Mouse (Mus musculus) forebrain, embryonic 11.5 days (tissue): ENCODE data around the gene Hoxb3. TPM values are rescaled to one million over a fixed set of nuclear protein-coding genes. Genes with fewer than 3 reads are reported as not detected.

ENCODE experiments used
- ATAC-seq: fragments of 200-750 bp; cut with Nextera tagmentation; replicated peaks from 2 replicates; pipeline ENCODE4 v1.8.0; 2017; ENCODE audit warnings: moderate TSS enrichment; ENCODE audit not compliant: low FRiP score
- DNase-seq: peaks from one replicate; pipeline ENCODE4 v3.0.0-alpha.2; 2017; ENCODE audit warnings: low spot score
- H3K27ac ChIP-seq: fragments of 300-500 bp; sonication (generic); 2 replicates; pipeline ENCODE4 v1.5.1; 2014; ENCODE audit warnings: low read depth, low read length
- H3K27me3 ChIP-seq: fragments of 300-500 bp; sonication (generic); 2 replicates; pipeline ENCODE4 v1.6.1; 2014; ENCODE audit warnings: mild to moderate bottlenecking, low read length, mixed read lengths; ENCODE audit not compliant: control insufficient read depth, insufficient read depth
- H3K36me3 ChIP-seq: fragments of 300-500 bp; sonication (generic); 2 replicates; pipeline ENCODE4 v1.6.1; 2014; ENCODE audit warnings: mild to moderate bottlenecking, low read length, moderate library complexity, mixed read lengths; ENCODE audit not compliant: control insufficient read depth, insufficient read depth
- H3K4me1 ChIP-seq: fragments of 300-500 bp; sonication (generic); replicated peaks from 2 replicates; pipeline ENCODE4 v1.6.1; 2014; ENCODE audit warnings: low read length, mixed read lengths; ENCODE audit not compliant: control insufficient read depth, insufficient read depth
- H3K4me2 ChIP-seq: fragments of 300-500 bp; sonication (generic); 2 replicates; pipeline ENCODE4 v1.6.1; 2014; ENCODE audit warnings: low read depth, mild to moderate bottlenecking, low read length, moderate library complexity, mixed read lengths; ENCODE audit not compliant: severe bottlenecking
- H3K4me3 ChIP-seq: fragments of 300-500 bp; sonication (generic); 2 replicates; pipeline ENCODE4 v1.5.1; 2014; ENCODE audit warnings: low read depth, low read length
- H3K9ac ChIP-seq: fragments of 300-500 bp; sonication (generic); 2 replicates; pipeline ENCODE4 v1.6.1; 2014; ENCODE audit warnings: low read length
- H3K9me3 ChIP-seq: fragments of 300-500 bp; sonication (generic); 2 replicates; pipeline ENCODE4 v1.6.1; 2016; ENCODE audit warnings: low read length, mixed read lengths; ENCODE audit not compliant: control insufficient read depth
- WGBS: fragments of 180-500 bp; shearing (Covaris S2); extraction: QIAGEN DNeasy Blood & Tissue Kit; methylation state at CpG from one replicate; pipeline ENCODE4 v1.1.7; 2014; 5-methylcytosine and 5-hydroxymethylcytosine counted together
- polyA plus RNA-seq: library from polyadenylated mRNA; unstranded; fragments of >200 nt; fragmentation: Nextera tagmentation; extraction: Ambion mirVana; gene quantifications from 2 replicates; pipeline ENCODE4 v1.2.1, GENCODE M21; 2014

Gene Hoxb3
- polyA plus RNA-seq, 1 experiment from 2014 or later = not detected

DNA sequence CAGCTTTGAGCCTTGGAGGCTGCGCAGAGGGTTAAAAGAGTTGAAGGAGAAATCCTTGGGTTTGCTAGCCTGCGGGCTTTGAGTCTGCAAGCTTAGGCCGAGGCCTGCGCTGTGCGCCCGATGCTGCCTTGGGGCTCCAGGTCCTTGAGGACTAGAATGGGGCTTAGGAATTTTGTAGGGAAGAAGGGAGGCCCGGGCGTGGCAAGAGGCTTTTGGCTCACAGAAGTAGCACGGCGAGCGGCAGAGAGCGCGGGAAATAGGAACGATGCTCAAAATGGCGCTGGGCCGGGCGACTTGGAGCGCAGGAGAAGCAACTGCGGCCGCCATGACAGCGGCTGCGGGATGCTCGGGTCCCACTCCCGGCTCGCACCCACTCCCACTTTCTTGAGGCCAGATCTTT, 31.2 kb downstream of the Hoxb3 start:
- no peaks in the 10 kb centered on the region for H3K36me3 ChIP-seq
- under 1% methylated on average over 25 of the region's 25 CpGs for WGBS
- no peaks in the 10 kb centered on the region for H3K9me3 ChIP-seq
- H3K4me3 ChIP-seq = peak overlapping the region; percentile 11; the same call in 1 of the 2 replicates
- H3K9ac ChIP-seq = no peak overlapping the region; the same call in 1 of the 2 replicates
- peaks cover 7% of the 10 kb centered on the region; the same call in 1 of the 2 replicates for H3K4me1 ChIP-seq
- DNase-seq (peak; percentile 80), ATAC-seq (no peak)
- peak overlapping the region; percentile 44 for H3K4me2 ChIP-seq
- H3K27me3 ChIP-seq = peaks cover 88% of the 10 kb centered on the region
- H3K27ac ChIP-seq = no peak overlapping the region

DNA sequence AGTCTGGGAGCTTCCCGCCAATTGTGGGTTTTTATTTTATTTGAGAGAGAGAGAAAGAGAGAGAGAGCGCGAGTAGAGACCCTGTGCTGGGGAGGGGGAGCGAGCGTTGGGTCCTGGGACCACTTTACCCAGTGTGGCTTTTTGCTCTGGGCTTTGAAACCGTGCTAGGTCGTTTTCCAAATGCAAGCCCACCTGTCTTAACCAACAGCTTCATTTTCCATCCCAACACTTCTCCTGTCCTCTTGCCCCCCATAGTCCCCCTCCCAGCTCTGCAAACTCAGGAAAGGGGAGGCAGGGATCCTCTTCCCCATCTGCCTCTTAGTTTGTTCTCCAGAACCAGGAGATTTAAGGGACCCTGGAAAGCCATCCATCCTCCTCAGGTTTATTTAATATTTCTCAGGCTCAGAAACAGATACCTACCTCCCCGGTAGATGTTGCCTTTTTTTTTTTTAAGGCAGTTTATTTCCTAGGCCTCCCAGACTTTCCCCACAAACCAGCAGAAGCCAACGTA, 31.7 kb downstream of the Hoxb3 start:
- no peak overlapping the region for H3K27ac ChIP-seq
- H3K9ac ChIP-seq = no peak overlapping the region; the same call in 1 of the 2 replicates
- WGBS = 3% methylated on average over 9 of the region's 9 CpGs

DNA sequence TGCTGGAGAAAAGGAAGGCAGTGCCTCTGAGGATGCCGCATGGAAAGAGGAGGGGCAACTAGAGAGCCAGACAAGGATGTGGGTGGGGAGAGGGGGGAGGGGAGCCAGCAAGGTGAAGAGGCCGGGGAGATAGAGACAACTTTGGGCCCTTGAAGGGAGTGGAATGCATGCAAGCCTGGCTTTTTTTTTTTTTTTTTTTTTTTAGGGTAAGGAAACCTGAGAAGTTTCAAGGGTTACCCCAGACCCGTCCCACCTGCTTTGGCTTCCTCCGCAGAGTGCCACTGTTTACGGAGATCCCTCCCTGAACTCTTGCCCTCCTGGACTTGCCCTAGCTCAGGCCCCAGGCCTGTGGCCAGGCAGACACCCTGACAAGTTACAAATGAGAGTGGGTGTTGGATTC, 40.7 kb downstream of the Hoxb3 start:
- WGBS = 3% methylated on average over 5 of the region's 5 CpGs
- H3K4me3 ChIP-seq = no peak overlapping the region
- no peak for ATAC-seq
- DNase-seq = peak; percentile 45
- no peaks in the 10 kb centered on the region for H3K4me1 ChIP-seq
- H3K9ac ChIP-seq = no peak overlapping the region
- H3K9me3 ChIP-seq = no peaks in the 10 kb centered on the region
- H3K4me2 ChIP-seq = no peak overlapping the region
- no peak overlapping the region for H3K27ac ChIP-seq
- no peaks in the 10 kb centered on the region for H3K36me3 ChIP-seq
- peaks cover 78% of the 10 kb centered on the region for H3K27me3 ChIP-seq

More for the DNA sequence above, 31.7 kb downstream of the Hoxb3 start:
- H3K27me3 ChIP-seq = peaks cover 83% of the 10 kb centered on the region
- H3K36me3 ChIP-seq = no peaks in the 10 kb centered on the region
- ATAC-seq (no peak), DNase-seq (no peak)
- peaks cover 7% of the 10 kb centered on the region; the same call in 1 of the 2 replicates for H3K4me1 ChIP-seq
- H3K9me3 ChIP-seq = no peaks in the 10 kb centered on the region
- peak overlapping the region; percentile 11; the same call in 1 of the 2 replicates for H3K4me3 ChIP-seq
- H3K4me2 ChIP-seq = peak overlapping the region; percentile 44

DNA sequence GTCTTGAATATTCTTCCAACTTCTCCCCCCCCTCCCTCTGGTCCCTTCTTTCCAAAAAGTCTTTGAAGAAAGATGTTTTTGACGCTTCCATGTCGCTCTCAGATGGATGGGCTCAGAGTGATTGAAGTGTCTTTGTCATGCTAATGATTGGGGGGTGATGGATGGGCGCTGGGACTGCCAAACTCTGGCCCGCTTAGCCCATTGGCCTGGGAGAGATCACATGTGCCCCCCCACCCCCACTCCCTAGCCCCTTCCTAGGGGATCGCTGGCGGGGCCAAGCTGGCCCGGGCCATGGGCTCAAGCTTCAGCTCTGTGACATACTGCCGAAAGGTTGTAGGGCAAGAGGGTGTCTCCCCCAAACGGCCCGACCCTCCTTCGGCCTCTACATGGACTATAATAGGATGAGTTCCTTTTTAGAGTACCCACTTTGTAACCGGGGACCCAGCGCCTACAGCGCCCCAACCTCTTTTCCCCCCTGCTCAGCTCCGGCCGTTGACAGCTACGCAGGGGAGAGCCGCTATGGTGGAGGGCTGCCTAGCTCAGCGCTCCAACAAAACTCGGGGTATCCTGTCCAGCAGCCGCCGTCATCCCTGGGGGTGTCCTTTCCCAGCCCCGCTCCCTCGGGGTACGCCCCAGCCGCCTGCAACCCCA, 42.4 kb downstream of the Hoxb3 start, which contains the start of gene Hoxb1:
Gene Hoxb1, plus strand, starts transcription at position 312 of the 651 bp plus-strand sequence.
- H3K27ac ChIP-seq = no peak within 1 kb of the TSS
- no peak within 1 kb of the TSS for H3K9ac ChIP-seq
- no peak within 1 kb of the TSS for H3K4me3 ChIP-seq
- H3K27me3 ChIP-seq = peaks cover 91% of the 10 kb centered on the region
- H3K36me3 ChIP-seq = no peaks in the 10 kb centered on the region
- H3K4me2 ChIP-seq = no peak within 1 kb of the TSS
- DNase-seq (no peak), ATAC-seq (no peak)
- no peaks in the 10 kb centered on the region for H3K4me1 ChIP-seq
- no peaks in the 10 kb centered on the region for H3K9me3 ChIP-seq
- 3% methylated on average over 26 of the region's 26 CpGs for WGBS

DNA sequence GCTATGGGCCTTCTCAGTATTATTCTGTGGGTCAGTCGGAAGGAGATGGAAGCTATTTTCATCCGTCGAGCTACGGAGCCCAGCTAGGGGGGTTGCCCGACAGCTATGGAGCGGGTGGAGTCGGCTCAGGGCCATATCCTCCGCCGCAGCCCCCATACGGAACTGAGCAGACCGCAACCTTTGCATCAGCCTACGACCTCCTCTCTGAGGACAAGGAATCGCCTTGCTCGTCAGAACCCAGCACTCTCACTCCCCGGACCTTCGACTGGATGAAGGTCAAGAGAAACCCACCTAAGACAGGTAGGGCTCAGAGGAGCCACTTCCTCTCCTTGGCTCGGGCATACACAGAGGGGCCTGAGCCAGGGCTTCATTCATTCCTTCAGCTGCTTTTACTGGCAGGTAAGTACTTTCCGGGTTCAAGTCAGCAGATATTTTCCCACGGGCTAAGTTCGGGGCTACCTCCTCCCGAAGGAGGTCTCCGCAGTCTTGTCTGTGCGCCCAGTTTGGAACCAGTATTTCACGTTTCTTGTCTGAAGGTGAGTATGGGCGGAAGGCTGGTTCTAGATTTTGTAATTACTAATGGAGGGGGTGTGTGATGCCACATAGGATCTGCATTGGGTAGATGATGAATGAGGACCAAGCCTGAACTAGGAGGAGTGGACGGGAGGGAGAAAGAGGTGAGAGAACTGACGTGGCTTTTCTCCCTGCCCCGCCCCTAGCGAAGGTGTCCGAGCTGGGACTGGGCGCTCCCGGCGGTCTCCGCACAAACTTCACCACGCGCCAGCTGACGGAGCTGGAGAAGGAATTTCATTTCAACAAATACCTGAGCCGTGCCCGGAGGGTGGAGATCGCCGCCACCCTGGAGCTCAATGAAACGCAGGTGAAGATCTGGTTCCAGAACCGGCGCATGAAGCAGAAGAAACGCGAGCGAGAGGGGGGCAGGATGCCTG, 43.2 kb downstream of the Hoxb3 start:
- Histone ChIP-seq H3K9me3 (no peaks in the 10 kb centered on the region), H3K36me3 (no peaks in the 10 kb centered on the region), H3K4me1 (no peaks in the 10 kb centered on the region), H3K4me2 (no peak overlapping the region), H3K9ac (no peak overlapping the region), H3K27ac (no peak overlapping the region), H3K4me3 (no peak overlapping the region), H3K27me3 (peaks cover 96% of the 10 kb centered on the region)
- no peak for DNase-seq
- ATAC-seq = no peak
- WGBS = 2% methylated on average over 47 of the region's 47 CpGs

DNA sequence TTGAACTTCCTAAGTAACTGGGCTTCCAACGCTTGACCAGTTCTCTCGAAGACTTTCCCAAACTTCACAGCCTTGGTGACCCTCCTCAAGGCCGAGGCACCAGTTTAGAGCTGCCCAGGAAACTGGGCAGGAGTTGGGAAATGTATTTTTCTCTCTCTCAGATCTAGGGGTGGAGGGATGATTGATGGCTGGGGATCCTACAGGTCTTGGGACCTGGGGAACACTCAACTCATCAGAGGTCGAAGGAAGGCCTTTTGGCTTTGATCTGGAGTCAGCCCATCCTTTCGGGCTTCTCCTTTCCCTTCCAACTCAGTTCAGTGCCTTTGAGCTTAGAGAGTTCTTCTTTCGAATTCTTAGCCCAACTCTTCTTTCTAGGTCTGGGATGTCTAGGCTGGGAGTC, 44.0 kb downstream of the Hoxb3 start:
- Histone ChIP-seq H3K9ac (no peak overlapping the region), H3K36me3 (no peaks in the 10 kb centered on the region), H3K9me3 (no peaks in the 10 kb centered on the region), H3K4me3 (no peak overlapping the region), H3K4me1 (no peaks in the 10 kb centered on the region), H3K27ac (no peak overlapping the region), H3K4me2 (no peak overlapping the region), H3K27me3 (peaks cover 95% of the 10 kb centered on the region)
- 9% methylated on average over 6 of the region's 6 CpGs for WGBS
- no peak for ATAC-seq
- no peak for DNase-seq

DNA sequence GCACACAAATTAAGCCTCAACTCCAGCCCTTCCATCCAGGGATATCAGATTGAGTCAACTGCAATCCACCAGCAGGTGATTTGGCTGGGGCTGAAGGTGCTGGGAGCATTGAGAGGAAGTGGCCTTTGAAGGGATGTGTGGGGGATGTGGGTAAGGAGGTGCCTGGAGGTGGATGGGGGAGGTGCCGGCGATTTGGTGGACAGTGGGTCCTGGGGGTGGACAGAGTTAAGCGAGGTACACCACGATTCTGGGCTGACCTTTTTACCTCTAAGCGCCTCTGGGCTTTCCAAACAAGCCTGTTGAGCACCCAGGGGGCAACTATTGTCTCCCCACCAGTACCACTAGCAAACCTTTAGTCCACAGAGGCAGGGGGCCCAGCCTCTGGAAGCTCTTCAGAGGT, 45.6 kb downstream of the Hoxb3 start:
- no peaks in the 10 kb centered on the region for H3K36me3 ChIP-seq
- H3K9me3 ChIP-seq = no peaks in the 10 kb centered on the region
- peaks cover 95% of the 10 kb centered on the region for H3K27me3 ChIP-seq
- H3K4me2 ChIP-seq = no peak overlapping the region
- ATAC-seq = no peak
- 4% methylated on average over 5 of the region's 5 CpGs for WGBS
- DNase-seq = peak; percentile 50
- no peak overlapping the region for H3K27ac ChIP-seq
- no peak overlapping the region for H3K9ac ChIP-seq
- H3K4me3 ChIP-seq = no peak overlapping the region
- H3K4me1 ChIP-seq = no peaks in the 10 kb centered on the region

DNA sequence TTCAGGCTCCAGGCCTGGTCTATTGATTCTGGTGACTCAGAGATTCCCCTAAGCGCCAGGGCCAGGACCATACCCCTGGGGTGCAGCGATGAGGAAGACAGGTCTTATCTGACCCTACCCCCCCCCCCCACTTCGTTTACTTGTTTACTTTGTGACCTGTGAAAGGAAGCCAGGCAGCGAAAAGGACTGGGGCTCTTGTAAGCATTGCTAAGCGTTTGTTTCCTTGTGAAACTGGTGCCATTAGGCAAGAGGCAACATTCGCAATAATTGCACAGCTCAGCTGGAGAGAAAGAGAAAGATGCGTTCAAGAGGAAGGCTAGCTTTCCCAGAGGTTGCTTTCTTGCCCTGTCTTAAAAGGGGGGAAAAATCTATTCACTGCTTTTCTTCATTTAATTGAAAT, 46.0 kb downstream of the Hoxb3 start:
- Histone ChIP-seq H3K27me3 (peaks cover 95% of the 10 kb centered on the region), H3K27ac (no peak overlapping the region), H3K4me2 (no peak overlapping the region), H3K9ac (no peak overlapping the region), H3K36me3 (no peaks in the 10 kb centered on the region), H3K4me3 (no peak overlapping the region), H3K9me3 (no peaks in the 10 kb centered on the region), H3K4me1 (no peaks in the 10 kb centered on the region)
- WGBS = 5% methylated on average over 7 of the region's 7 CpGs
- DNase-seq = peak; percentile 43
- no peak for ATAC-seq
